Mouse (Mus musculus) stomach, embryonic 14.5 days (tissue): ENCODE data around the gene Gm20388. TPM values are rescaled to one million over a fixed set of nuclear protein-coding genes. Genes with fewer than 3 reads are reported as not detected.

Source experiments
- ATAC-seq: fragments of 200-750 bp; cut with Nextera tagmentation; 2 replicates; pipeline ENCODE4 v1.8.0; 2017; ENCODE audit warnings: low read depth, moderate TSS enrichment; ENCODE audit not compliant: insufficient number of reproducible peaks, insufficient read depth, low FRiP score
- H3K27ac ChIP-seq: fragments of 300-500 bp; sonication (generic); 2 replicates; pipeline ENCODE4 v1.5.1; 2014; ENCODE audit warnings: mild to moderate bottlenecking, low read length, moderate library complexity, mixed read lengths
- H3K27me3 ChIP-seq: fragments of 300-500 bp; sonication (generic); 2 replicates; pipeline ENCODE4 v1.6.1; 2014; ENCODE audit warnings: low read length, control low read depth, mixed read lengths; ENCODE audit not compliant: control insufficient read depth, insufficient read depth
- H3K36me3 ChIP-seq: fragments of 300-500 bp; sonication (generic); 2 replicates; pipeline ENCODE4 v1.6.1; 2014; ENCODE audit warnings: mild to moderate bottlenecking, control low read depth, low read length, moderate library complexity, mixed read lengths; ENCODE audit not compliant: control insufficient read depth, insufficient read depth
- H3K4me1 ChIP-seq: fragments of 300-500 bp; sonication (generic); 2 replicates; pipeline ENCODE4 v1.6.1; 2014; ENCODE audit warnings: low read length, control low read depth, mixed read lengths; ENCODE audit not compliant: control insufficient read depth, insufficient read depth
- H3K4me2 ChIP-seq: fragments of 300-500 bp; sonication (generic); replicated peaks from 2 replicates; pipeline ENCODE4 v1.6.1; 2014; ENCODE audit warnings: low read depth, low read length, control low read depth
- H3K4me3 ChIP-seq: fragments of 300-500 bp; sonication (generic); 2 replicates; pipeline ENCODE4 v1.5.1; 2014; ENCODE audit warnings: low read depth, low read length, control low read depth
- H3K9ac ChIP-seq: fragments of 300-500 bp; sonication (generic); replicated peaks from 2 replicates; pipeline ENCODE4 v1.6.1; 2014; ENCODE audit warnings: low read depth, mild to moderate bottlenecking, control low read depth, low read length, moderate library complexity, mixed read lengths
- H3K9me3 ChIP-seq: fragments of 300-500 bp; sonication (generic); 2 replicates; pipeline ENCODE4 v1.6.1; 2016; ENCODE audit warnings: low read depth, low read length, control low read depth; ENCODE audit not compliant: control insufficient read depth
- WGBS: fragments of 180-500 bp; shearing (Covaris S2); extraction: QIAGEN DNeasy Blood & Tissue Kit; methylation state at CpG from one replicate; pipeline ENCODE4 v1.1.7; 2014; 5-methylcytosine and 5-hydroxymethylcytosine counted together
- polyA plus RNA-seq: library from polyadenylated mRNA; unstranded; fragments of >200 nt; fragmentation: Nextera tagmentation; extraction: Ambion mirVana; gene quantifications from 2 replicates; pipeline ENCODE4 v1.2.1, GENCODE M21; 2014

The Gm20388 gene
- polyA plus RNA-seq, 1 experiment from 2014 or later = 11.4 TPM

GRCm38 (mm10) chr8:123813173-123813891, 3902.7 kb downstream of the Gm20388 start:
- H3K27me3 ChIP-seq = no peaks in the 10 kb centered on the region
- H3K4me3 ChIP-seq = no peak overlapping the region
- no peaks in the 10 kb centered on the region for H3K9me3 ChIP-seq
- WGBS = 71% methylated on average over 16 of the region's 16 CpGs
- H3K4me1 ChIP-seq = no peaks in the 10 kb centered on the region
- no peak overlapping the region for H3K27ac ChIP-seq
- ATAC-seq = no peak
- H3K4me2 ChIP-seq = no peak overlapping the region
- H3K9ac ChIP-seq = no peak overlapping the region
- H3K36me3 ChIP-seq = no peaks in the 10 kb centered on the region

- H3K4me3 ChIP-seq = no peak overlapping the region
- ATAC-seq = no peak
- no peak overlapping the region for H3K4me2 ChIP-seq
- WGBS = 95% methylated on average over 4 of the region's 4 CpGs
- H3K4me1 ChIP-seq = no peaks in the 10 kb centered on the region
- no peaks in the 10 kb centered on the region for H3K9me3 ChIP-seq
- no peaks in the 10 kb centered on the region for H3K27me3 ChIP-seq
- no peak overlapping the region for H3K27ac ChIP-seq
- H3K9ac ChIP-seq = no peak overlapping the region
- no peaks in the 10 kb centered on the region; the same call in 1 of the 2 replicates for H3K36me3 ChIP-seq
Observed at GRCm38 (mm10) chr8:123813892-123814266, 3903.2 kb downstream of the Gm20388 start.

- Histone ChIP-seq H3K27me3 (no peaks in the 10 kb centered on the region), H3K4me2 (no peak overlapping the region), H3K4me3 (no peak overlapping the region), H3K9ac (no peak overlapping the region), H3K27ac (no peak overlapping the region), H3K4me1 (no peaks in the 10 kb centered on the region), H3K9me3 (no peaks in the 10 kb centered on the region), H3K36me3 (no peaks in the 10 kb centered on the region; the same call in 1 of the 2 replicates)
- WGBS = 83% methylated on average over 11 of the region's 11 CpGs
- no peak for ATAC-seq
Observed at GRCm38 (mm10) chr8:123815325-123815724, 3904.7 kb downstream of the Gm20388 start.

- no peak overlapping the region for H3K9ac ChIP-seq
- H3K4me1 ChIP-seq = no peaks in the 10 kb centered on the region
- 77% methylated on average over 8 of the region's 8 CpGs for WGBS
- H3K9me3 ChIP-seq = no peaks in the 10 kb centered on the region
- H3K27ac ChIP-seq = no peak overlapping the region
- no peak overlapping the region for H3K4me3 ChIP-seq
- H3K27me3 ChIP-seq = no peaks in the 10 kb centered on the region
- no peak overlapping the region for H3K4me2 ChIP-seq
- no peaks in the 10 kb centered on the region; the same call in 1 of the 2 replicates for H3K36me3 ChIP-seq
- ATAC-seq = no peak
Observed at GRCm38 (mm10) chr8:123816939-123817338, 3906.3 kb downstream of the Gm20388 start.

- Histone ChIP-seq H3K4me3 (no peak overlapping the region), H3K9me3 (no peaks in the 10 kb centered on the region), H3K4me1 (no peaks in the 10 kb centered on the region), H3K27ac (no peak overlapping the region), H3K4me2 (no peak overlapping the region), H3K27me3 (no peaks in the 10 kb centered on the region), H3K36me3 (no peaks in the 10 kb centered on the region; the same call in 1 of the 2 replicates), H3K9ac (no peak overlapping the region)
- 89% methylated on average over 11 of the region's 11 CpGs for WGBS
- ATAC-seq = no peak
Observed at GRCm38 (mm10) chr8:123817747-123818146, 3907.1 kb downstream of the Gm20388 start.

- Histone ChIP-seq H3K9ac (no peak overlapping the region), H3K36me3 (no peaks in the 10 kb centered on the region; the same call in 1 of the 2 replicates), H3K4me3 (no peak overlapping the region), H3K4me1 (no peaks in the 10 kb centered on the region), H3K27ac (no peak overlapping the region), H3K27me3 (no peaks in the 10 kb centered on the region), H3K4me2 (no peak overlapping the region), H3K9me3 (no peaks in the 10 kb centered on the region)
- ATAC-seq = no peak
- 85% methylated on average over 19 of the region's 19 CpGs for WGBS
Observed at GRCm38 (mm10) chr8:123819683-123820610, 3909.3 kb downstream of the Gm20388 start.

- Histone ChIP-seq H3K27me3 (no peaks in the 10 kb centered on the region), H3K4me2 (no peak overlapping the region), H3K9ac (no peak overlapping the region), H3K4me1 (no peaks in the 10 kb centered on the region), H3K9me3 (no peaks in the 10 kb centered on the region), H3K36me3 (no peaks in the 10 kb centered on the region; the same call in 1 of the 2 replicates), H3K4me3 (no peak overlapping the region), H3K27ac (no peak overlapping the region)
- 90% methylated on average over 6 of the region's 6 CpGs for WGBS
- no peak for ATAC-seq
Observed at GRCm38 (mm10) chr8:123820780-123821179, 3910.1 kb downstream of the Gm20388 start.

GRCm38 (mm10) chr8:123823111-123823510, 3912.5 kb downstream of the Gm20388 start:
- 92% methylated on average over 10 of the region's 10 CpGs for WGBS
- peaks cover 11% of the 10 kb centered on the region; the same call in 1 of the 2 replicates for H3K36me3 ChIP-seq

More at GRCm38 (mm10) chr8:123823111-123823510, 3912.5 kb downstream of the Gm20388 start:
- H3K27me3 ChIP-seq = no peaks in the 10 kb centered on the region
- no peak overlapping the region for H3K4me3 ChIP-seq
- 0 out of 2 replicates have a peak, but pooled peaks have one; percentile 37 for ATAC-seq
- no peak overlapping the region for H3K4me2 ChIP-seq
- no peaks in the 10 kb centered on the region for H3K4me1 ChIP-seq
- no peak overlapping the region for H3K9ac ChIP-seq
- H3K27ac ChIP-seq = no peak overlapping the region
- no peaks in the 10 kb centered on the region for H3K9me3 ChIP-seq
